Mouse (Mus musculus) right cerebral cortex, postnatal 14 days (tissue): ENCODE measurements at regions not wholly inside any gene's neighbourhood (a gene's known extent, or its start where the extent isn't known, plus 50 kb on each side); places are given as distances from the start of the nearest gene placed in this dataset.

Experiments used
- DNase-seq: peaks from one replicate; pipeline ENCODE4 v3.0.0; 2022

GRCm38 (mm10) chr3:143576338-143577007 is 628.5 kb downstream of the Lmo4 start:
- no peak for DNase-seq

DNA sequence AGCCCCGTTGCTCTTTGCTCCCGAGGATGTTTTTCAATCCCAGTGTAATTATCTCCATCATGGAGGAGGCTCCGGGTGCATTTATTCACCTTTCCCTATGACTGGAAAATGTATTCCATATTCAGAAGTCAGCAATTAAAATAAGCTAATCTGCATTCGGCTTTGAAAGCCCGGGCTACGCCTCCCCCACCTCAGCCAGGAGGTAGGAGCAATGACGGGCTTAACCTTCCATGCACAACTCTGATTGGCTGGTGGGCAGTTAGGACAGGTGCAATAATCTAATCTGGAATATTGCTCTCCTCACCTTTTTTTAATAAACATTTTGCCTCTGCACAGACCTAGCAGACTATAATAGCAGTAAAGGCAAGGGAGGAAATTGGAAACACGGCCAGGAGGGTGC is 629.3 kb downstream of the Lmo4 start:
- DNase-seq = no peak

DNA sequence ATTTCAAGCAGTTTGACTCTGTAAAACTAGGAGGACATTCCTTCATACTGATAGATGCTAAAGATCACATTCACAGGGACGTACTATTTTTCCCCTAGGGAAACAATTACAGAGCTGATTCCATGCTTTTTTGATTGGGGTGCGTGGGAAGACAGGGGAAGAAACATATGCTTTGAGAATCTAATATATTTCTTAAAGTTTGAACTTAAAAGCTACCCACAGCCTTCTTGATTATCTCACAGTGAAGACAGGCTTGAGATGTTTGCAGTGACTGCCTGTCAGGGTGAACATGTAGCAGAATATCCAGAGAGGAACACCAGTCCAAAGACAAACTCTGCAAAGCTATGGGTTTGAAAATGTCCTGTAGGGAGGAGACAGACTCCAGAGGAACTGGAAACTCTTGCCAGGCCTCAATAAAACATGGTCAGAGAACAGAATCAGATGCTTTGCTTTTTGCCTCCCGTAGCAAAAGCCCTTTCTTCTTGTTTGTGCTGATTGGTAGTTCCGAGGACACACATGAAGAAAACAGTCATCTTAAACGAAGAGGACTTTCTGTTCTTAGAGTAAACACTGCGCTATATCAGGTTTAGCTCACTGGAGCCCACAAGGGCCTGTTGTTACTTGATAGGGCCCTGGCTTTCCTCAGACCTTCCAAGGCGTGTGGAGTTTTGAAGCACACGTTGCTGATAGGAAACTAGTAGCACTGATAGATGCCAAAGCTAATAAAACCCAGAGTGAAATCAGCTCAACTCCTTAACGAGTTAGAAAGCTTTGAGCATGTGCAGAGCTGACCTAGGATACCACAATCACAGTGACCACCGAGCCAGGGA is 630.8 kb downstream of the Lmo4 start:
- no peak for DNase-seq

- DNase-seq = no peak
These were observed 635.1 kb downstream of the Lmo4 start for GRCm38 (mm10) chr3:143569930-143570329.

GRCm38 (mm10) chr3:143565067-143565466 is 640.0 kb downstream of the Lmo4 start:
- no peak for DNase-seq

DNA sequence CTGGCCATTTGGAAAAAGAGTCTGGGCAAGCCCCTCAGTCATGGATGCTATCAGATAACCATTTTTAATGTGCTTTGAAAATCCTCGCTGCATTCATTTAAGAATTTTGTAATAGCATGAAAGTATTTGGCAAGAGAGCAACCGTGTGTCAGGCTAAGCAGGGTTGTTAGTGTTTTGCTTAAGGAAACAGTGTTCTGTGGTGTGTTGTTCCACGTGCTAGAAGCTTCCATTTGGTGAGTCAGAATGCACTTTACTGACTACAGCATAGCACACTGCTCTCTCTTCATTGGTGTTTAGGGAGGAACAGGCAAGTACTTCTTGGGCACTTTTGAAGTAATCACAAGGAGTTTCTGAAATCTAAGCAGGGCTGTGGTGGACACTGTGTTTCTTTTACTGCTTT is 661.0 kb upstream of the Pkn2 start:
- DNase-seq = no peak

DNA sequence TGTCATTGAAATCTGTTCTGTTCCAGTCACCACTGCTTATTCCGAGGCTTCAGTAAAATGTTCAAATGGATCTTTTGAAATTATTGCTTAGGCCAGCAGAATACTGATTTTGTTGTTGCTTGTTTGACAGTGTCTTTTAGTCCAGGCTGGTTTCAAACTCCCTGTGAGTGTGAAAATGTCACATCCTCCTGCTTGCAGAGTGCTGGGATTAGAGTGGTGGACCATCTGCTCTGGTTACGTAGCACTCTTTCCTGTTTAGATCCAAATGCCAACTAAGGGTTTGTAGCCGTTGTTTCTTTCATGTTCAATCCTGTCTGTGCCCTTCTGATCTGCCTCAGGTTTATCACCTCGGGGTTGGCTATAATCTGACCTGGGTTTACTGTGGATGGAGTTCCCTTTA is 646.2 kb upstream of the Pkn2 start:
- DNase-seq = no peak

- DNase-seq = no peak
These were observed 645.5 kb upstream of the Pkn2 start for GRCm38 (mm10) chr3:143527274-143527673.

DNA sequence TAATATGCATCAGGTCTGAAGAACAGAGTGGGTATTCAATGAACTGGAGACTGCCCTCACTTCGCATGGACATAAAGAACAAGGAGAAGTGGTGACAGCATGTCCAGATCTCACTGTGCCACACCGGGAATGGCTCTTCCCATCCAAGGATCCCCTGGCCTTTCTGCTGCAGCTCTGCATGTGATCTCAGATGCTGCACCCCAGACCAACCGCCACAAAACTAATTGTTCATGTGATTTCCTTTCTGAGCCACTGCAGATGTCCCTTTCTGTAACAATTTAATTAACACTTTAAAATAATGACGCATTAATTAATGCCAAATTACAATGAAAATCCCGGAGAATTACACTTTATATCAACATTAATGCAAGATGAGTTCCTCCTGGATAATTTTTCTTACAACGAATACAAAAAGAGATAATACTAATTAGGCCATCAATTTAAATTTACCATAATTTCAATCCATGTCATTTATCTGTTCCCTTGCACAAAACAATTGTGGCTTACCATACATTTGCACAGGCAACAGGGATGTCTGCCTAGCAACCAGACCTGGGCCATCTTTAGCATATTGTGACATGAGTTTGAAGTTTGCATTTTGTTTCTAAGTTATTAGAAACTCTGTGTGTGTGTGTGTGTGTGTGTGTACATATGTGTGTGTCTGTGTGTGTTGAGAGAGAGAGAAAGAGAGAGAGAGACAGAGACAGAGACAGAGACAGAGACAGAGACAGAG is 630.9 kb upstream of the Pkn2 start:
- DNase-seq = no peak

DNA sequence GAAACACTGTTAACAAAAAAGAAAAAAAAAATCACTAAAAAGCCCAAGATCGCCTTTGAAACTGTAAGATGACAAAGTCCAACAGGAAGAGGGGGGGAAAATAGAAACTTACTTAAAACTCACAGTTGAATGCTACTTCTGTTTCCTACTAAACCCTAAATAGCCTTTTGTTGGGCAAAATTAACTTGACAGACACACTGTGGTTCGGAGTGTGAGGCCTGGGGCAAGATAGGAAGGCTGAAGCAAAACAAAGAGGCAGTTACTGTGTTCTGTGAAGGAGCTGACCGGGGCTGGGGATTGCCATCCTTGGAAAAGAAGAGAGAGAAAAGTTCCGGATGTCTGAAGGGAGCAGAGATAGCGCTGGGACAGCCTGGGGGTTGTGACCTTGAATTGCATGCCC is 627.7 kb upstream of the Pkn2 start:
- DNase-seq = no peak

DNA sequence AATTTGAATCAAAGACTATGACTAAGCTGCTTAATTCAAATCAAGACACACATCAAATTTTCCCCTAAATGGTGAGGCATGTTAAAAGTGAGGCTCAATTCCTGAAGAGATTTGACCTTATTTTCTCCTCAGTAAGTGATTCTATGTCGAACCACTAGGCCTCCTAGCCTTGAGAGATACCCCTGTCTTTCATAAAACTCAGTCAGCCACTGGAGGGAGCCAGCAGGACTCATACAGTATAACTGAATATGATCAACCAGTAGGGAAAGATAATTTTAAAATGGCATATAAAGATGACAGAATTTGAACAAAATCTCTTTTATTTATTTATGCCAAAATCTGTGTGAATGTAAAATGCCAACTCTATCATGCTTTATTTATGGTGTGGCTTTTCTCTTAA is 626.5 kb upstream of the Pkn2 start:
- peak; percentile 75 for DNase-seq

GRCm38 (mm10) chr3:143501017-143501416 is 619.2 kb upstream of the Pkn2 start:
- no peak for DNase-seq

GRCm38 (mm10) chr3:143495389-143495788 is 613.6 kb upstream of the Pkn2 start:
- DNase-seq = no peak

DNA sequence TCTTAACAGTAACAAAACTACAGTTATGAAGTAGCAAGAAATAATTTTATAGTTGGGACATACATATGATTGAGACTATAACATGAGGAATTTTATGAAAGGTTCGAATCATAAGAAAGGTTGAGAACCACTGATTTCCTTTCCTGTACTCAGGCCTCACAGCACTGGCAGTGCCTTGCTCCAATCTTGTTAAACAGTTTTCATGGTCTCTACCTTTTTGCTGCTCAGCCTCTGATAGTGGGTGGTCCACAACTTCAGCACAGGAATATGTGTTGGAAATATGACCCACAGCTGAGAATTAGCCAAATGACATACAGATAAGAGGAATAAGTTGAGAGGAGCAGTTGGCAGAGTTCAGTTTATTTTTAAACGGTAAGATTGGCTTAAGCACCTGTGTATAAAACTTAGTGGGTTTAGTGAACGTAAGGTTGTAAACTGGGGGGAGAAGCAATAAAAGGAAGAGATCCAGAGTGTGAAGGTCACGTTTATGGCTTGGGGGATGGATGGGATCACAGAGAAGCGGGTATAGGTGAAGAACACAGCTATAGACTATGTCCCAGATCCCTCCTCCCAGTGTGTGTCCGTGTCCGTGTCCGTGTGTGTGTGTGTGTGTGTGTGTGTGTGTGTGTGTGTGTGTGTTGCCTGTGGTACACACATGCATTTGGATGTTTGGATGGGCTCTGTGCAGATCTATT is 596.3 kb upstream of the Pkn2 start:
- no peak for DNase-seq

- DNase-seq = no peak
These were observed 593.7 kb upstream of the Pkn2 start for GRCm38 (mm10) chr3:143475461-143475860.

GRCm38 (mm10) chr3:143447005-143447709 is 565.4 kb upstream of the Pkn2 start:
- DNase-seq = no peak

GRCm38 (mm10) chr3:143417401-143417800 is 535.6 kb upstream of the Pkn2 start:
- DNase-seq = no peak

GRCm38 (mm10) chr3:143411655-143412054 is 529.9 kb upstream of the Pkn2 start:
- no peak for DNase-seq

DNA sequence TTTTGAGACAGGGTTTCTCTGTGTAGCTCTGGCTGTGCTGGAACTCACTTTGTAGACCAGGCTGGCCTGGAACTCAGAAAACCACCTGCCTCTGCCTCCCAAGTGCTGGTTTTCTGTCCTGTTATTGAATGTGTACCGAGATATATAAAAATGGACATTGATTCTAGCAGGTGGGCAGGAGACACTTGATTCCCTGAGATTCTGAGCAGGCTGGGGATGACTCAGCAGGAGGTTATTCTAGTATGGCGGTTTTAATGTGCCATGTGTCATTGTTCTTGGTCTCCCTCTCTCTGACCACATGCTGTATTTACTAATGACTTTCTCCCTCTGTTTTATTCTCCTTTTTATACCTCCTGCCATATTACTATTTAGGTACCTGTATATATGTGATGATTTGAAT is 517.2 kb upstream of the Pkn2 start:
- DNase-seq = no peak

DNA sequence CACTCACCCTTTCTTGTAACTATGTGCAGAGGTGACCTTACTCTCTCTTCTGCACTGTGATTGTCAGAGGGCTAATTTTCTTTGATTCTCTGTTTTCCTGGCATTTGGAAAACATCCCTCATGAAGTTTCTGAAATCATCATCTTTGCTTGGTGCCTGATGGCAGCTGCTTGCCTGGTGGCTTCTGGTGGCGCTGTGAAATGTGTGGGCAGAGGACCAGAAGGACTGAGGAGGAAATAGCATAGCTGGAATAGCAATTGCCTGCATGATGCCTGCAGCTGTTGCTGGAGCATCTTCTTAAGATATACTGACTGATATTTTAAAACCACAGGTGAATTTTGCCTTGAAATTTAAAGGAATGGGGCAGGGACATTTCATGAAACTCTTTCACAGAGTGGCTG is 502.6 kb upstream of the Pkn2 start:
- DNase-seq = peak; percentile 47

DNA sequence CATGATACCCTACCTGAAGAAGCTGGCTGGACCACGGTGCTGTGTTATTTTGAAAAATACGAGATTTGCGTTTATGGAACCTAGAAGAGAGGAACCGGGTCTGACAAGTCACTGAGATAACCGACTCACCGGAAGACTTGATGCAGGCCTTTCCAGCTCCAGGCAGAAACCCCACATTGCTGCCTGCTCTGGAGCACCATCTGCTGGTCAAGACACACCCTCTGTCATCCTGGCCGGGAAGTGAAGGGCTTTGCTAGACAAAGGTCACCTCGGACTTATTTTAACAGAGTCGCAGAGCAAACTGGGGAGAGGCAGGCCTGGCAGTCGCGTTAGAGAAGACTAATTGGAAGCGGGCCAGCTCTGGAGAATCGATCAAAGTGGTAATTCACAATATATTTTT is 497.4 kb upstream of the Pkn2 start:
- DNase-seq = peak; percentile 69

- no peak for DNase-seq
These were observed 495.6 kb upstream of the Pkn2 start for GRCm38 (mm10) chr3:143377446-143377845.
